Comparison of ENCODE assay signal across 18 mouse cellular contexts in the genomic region with DNA sequence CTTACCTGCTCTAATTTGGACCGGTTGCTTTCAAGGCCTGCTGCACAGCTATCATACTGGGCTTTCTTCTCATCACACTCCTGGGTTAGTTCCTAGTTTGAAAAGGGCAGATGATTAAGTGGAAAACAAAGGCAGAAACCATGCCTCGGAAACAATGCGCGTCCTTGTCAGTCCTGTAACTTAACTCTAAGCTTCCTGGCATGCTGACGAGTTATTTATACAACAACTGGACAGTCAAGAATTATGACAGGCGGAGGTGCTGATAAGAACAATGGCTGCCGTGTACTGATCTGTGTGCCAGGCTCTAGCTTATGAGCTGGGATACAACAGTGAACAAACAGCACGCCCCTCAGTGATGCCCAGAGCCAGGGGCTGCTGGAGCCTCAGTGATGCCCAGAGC. TPM values are rescaled to one million over a fixed set of nuclear protein-coding genes. Genes with fewer than 3 reads are reported as not detected.
A peak's percentile ranks its signal among the peaks of the same experiment; 100 is the strongest.
DNase-seq lines count a peak whose midpoint lies in the region; ATAC-seq lines count a peak whose summit lies in the region.
"Had no signal": no experiment of that assay in that cellular context is flagged by ENCODE, and none has a peak within 500 bp of the region (broad histone marks: within the 10 kb centered on the region; RNA-seq: fewer than 3 reads in every experiment).

No protein-coding gene starts in this region.

- H3K4me1 ChIP-seq in heart, embryonic 16.5 days (ENCODE audit: control insufficient read depth, insufficient read depth, low read length) = peaks cover 25% of the 10 kb centered on the region
- H3K4me1 ChIP-seq in forebrain, embryonic 13.5 days = no peaks in the 10 kb centered on the region
- H3K4me1 ChIP-seq: hindbrain, embryonic 12.5 days; limb, embryonic 10.5 days; neural tube, embryonic 12.5 days had no signal

- H3K9me3 ChIP-seq in heart, embryonic 16.5 days (replicated peaks; ENCODE audit: control insufficient read depth, low read length) = no peaks in the 10 kb centered on the region
- H3K9me3 ChIP-seq in forebrain, embryonic 13.5 days (replicated peaks) = no peaks in the 10 kb centered on the region
- H3K9me3 ChIP-seq: hindbrain, embryonic 12.5 days; limb, embryonic 10.5 days; neural tube, embryonic 12.5 days had no signal

- peak overlapping the region; percentile 95 for H3K27ac ChIP-seq in heart, embryonic 16.5 days (ENCODE audit: low read length)
- H3K27ac ChIP-seq in forebrain, embryonic 13.5 days = no peak overlapping the region
- H3K27ac ChIP-seq: hindbrain, embryonic 12.5 days; limb, embryonic 10.5 days; neural tube, embryonic 12.5 days had no signal

- H3K9ac ChIP-seq in heart, embryonic 16.5 days (ENCODE audit: low read length) = peak overlapping the region; percentile 39
- no peak overlapping the region for H3K9ac ChIP-seq in forebrain, embryonic 13.5 days
- H3K9ac ChIP-seq: hindbrain, embryonic 12.5 days; liver, postnatal 0 days; neural tube, embryonic 12.5 days had no signal

- H3K4me3 ChIP-seq in heart, embryonic 16.5 days (ENCODE audit: low read length) = peak overlapping the region; percentile 12; the same call in 1 of the 2 replicates
- H3K4me3 ChIP-seq in forebrain, embryonic 13.5 days = no peak overlapping the region
- H3K4me3 ChIP-seq: hindbrain, embryonic 12.5 days; limb, embryonic 10.5 days; neural tube, embryonic 12.5 days had no signal

- intact Hi-C loops in heart, postnatal 25 days (cut with DNase I) = loop anchor here (2.0 kb wide), 1 partner anchor 56 kb away; no protein-coding TSS in a partner anchor

- 17% methylated on average over 8 of the region's 8 CpGs for WGBS in heart, embryonic 16.5 days
- WGBS in forebrain, embryonic 13.5 days = 86% methylated on average over 8 of the region's 8 CpGs

- ATAC-seq in heart, embryonic 16.5 days (replicated peaks; ENCODE audit: extremely low read depth, insufficient read depth, low FRiP score) = peak; percentile 75
- no peak for ATAC-seq in forebrain, embryonic 13.5 days
- ATAC-seq: liver, postnatal 0 days had no signal

- peak; percentile 90 for DNase-seq in heart, adult 11 months
- no peak for DNase-seq in heart, postnatal 25 days (ENCODE audit: low spot score)
- DNase-seq in heart, adult 8-10 months (ENCODE audit: low spot score) = peak; percentile 61
- peak; percentile 27 to 37 for DNase-seq in lung, postnatal 4 days
- DNase-seq in urinary bladder, postnatal 10 days (ENCODE audit: low spot score) = no peak
- no peak for DNase-seq in layer of hippocampus, adult 18-20 months (ENCODE audit: low spot score in 2 of 2)
- DNase-seq: cerebellum, adult 18-20 months; cerebellum, postnatal 25 days; kidney, adult 8-10 months; kidney, postnatal 36 days; layer of hippocampus, adult 9-11 months; liver, postnatal 0 days; thymus, postnatal 36 days had no signal

- peaks cover 23% of the 10 kb centered on the region for H3K36me3 ChIP-seq in heart, embryonic 16.5 days (ENCODE audit: control insufficient read depth, insufficient read depth)
- H3K36me3 ChIP-seq in forebrain, embryonic 13.5 days (ENCODE audit: poor library complexity, severe bottlenecking) = peaks cover 63% of the 10 kb centered on the region

- no peaks in the 10 kb centered on the region for H3K27me3 ChIP-seq in heart, embryonic 16.5 days (ENCODE audit: control insufficient read depth, insufficient read depth, low read length)
- no peaks in the 10 kb centered on the region for H3K27me3 ChIP-seq in forebrain, embryonic 13.5 days
- H3K27me3 ChIP-seq: hindbrain, embryonic 12.5 days; neural tube, embryonic 12.5 days had no signal

- peak overlapping the region; percentile 24 for H3K4me2 ChIP-seq in heart, embryonic 16.5 days (ENCODE audit: low read depth, low read length)
- no peak overlapping the region for H3K4me2 ChIP-seq in forebrain, embryonic 13.5 days
- H3K4me2 ChIP-seq: hindbrain, embryonic 12.5 days; neural tube, embryonic 12.5 days had no signal

RNA-seq across cellular contexts. Expression of a gene that starts 53.7 kb away (rescaled TPM):
- total RNA-seq in heart, postnatal 25 days (2021) = 10 to 100 TPM; 67.4 to 68.3 TPM
- 10 to 100 TPM; 64.5 to 96.2 (median 80.6) TPM for total RNA-seq in heart, adult 8-10 months (2022)
- polyA plus RNA-seq in heart, embryonic 16.5 days (2015; fragmentation: Nextera tagmentation; extraction: Ambion mirVana) = 30.6 and 33.1 TPM in 2 replicates
- 10 to 100 TPM; 40.9 to 46.9 TPM for total RNA-seq in layer of hippocampus, adult 18-20 months (2021)
- polyA plus RNA-seq in forebrain, embryonic 13.5 days (2015; fragmentation: Nextera tagmentation; extraction: Ambion mirVana) = 63.2 and 69.7 TPM in 2 replicates

RNA-seq across cellular contexts. Expression of a gene that starts 58.6 kb away (rescaled TPM):
- over 10,000 TPM; 10,772 to 12,207 TPM for total RNA-seq in heart, postnatal 25 days (2021)
- total RNA-seq in heart, adult 8-10 months (2022) = over 10,000 TPM; 11,934 to 13,904 (median 12,774) TPM
- polyA plus RNA-seq in heart, embryonic 16.5 days (2015; fragmentation: Nextera tagmentation; extraction: Ambion mirVana) = 306 and 316 TPM in 2 replicates
- total RNA-seq in layer of hippocampus, adult 18-20 months (2021) = 100 to 1,000 TPM; 601 to 621 TPM
- 32.2 and 34.2 TPM in 2 replicates for polyA plus RNA-seq in forebrain, embryonic 13.5 days (2015; fragmentation: Nextera tagmentation; extraction: Ambion mirVana)

Comparison
In these comparisons a context has a peak if more than half of its experiments do, and no peak if none do; other contexts are left out.
1. DNase-seq: peak in heart, adult 11 months (single experiment), heart, adult 8-10 months (single experiment) and lung, postnatal 4 days (2 of 2); none in heart, postnatal 25 days (single experiment), urinary bladder, postnatal 10 days (single experiment) and layer of hippocampus, adult 18-20 months (0 of 2).
2. RNA of a gene that starts 58.6 kb away (total RNA-seq): 11,934 to 13,904 TPM in heart, adult 8-10 months and 10,772 to 12,207 TPM in heart, postnatal 25 days; 601 to 621 TPM in layer of hippocampus, adult 18-20 months; every median in the first group is over 10 times any median in the second.